Mouse (Mus musculus): ENCODE measurements around the gene Olfr906. TPM values are rescaled to one million over a fixed set of nuclear protein-coding genes. Genes with fewer than 3 reads are reported as not detected.

Gene Olfr906
- polyA plus RNA-seq, 1 experiment from 2014 or later = not detected

Other genes with a start within 250 kb of the Olfr906 start
- gene Olfr143, start 234.3 kb upstream of the Olfr906 start, polyA plus RNA-seq (2014; fragmentation: Nextera tagmentation; extraction: Ambion mirVana) = not detected in 2 replicates
- not detected in 2 replicates for gene Olfr895, start 219.2 kb upstream of the Olfr906 start, polyA plus RNA-seq (2014; fragmentation: Nextera tagmentation; extraction: Ambion mirVana)
- not detected in 2 replicates for gene Olfr896-ps1, start 196.0 kb upstream of the Olfr906 start, polyA plus RNA-seq (2014; fragmentation: Nextera tagmentation; extraction: Ambion mirVana)
- not detected in 2 replicates for gene Olfr25, start 158.0 kb upstream of the Olfr906 start, polyA plus RNA-seq (2014; fragmentation: Nextera tagmentation; extraction: Ambion mirVana)
- not detected in 2 replicates for gene Olfr898, start 138.7 kb upstream of the Olfr906 start, polyA plus RNA-seq (2014; fragmentation: Nextera tagmentation; extraction: Ambion mirVana)
- gene Olfr250, start 120.2 kb upstream of the Olfr906 start, polyA plus RNA-seq (2014; fragmentation: Nextera tagmentation; extraction: Ambion mirVana) = not detected in 2 replicates
- not detected in 2 replicates for gene Olfr251, start 110.0 kb upstream of the Olfr906 start, polyA plus RNA-seq (2014; fragmentation: Nextera tagmentation; extraction: Ambion mirVana)
- gene Olfr147, start 85.4 kb upstream of the Olfr906 start, polyA plus RNA-seq (2014; fragmentation: Nextera tagmentation; extraction: Ambion mirVana) = not detected in 2 replicates
- not detected in 2 replicates for gene Olfr901, start 57.6 kb upstream of the Olfr906 start, polyA plus RNA-seq (2014; fragmentation: Nextera tagmentation; extraction: Ambion mirVana)
- not detected in 2 replicates for gene Olfr902, start 39.4 kb upstream of the Olfr906 start, polyA plus RNA-seq (2014; fragmentation: Nextera tagmentation; extraction: Ambion mirVana)
- not detected in 2 replicates for gene Olfr904, start 23.9 kb upstream of the Olfr906 start, polyA plus RNA-seq (2014; fragmentation: Nextera tagmentation; extraction: Ambion mirVana)
- not detected in 2 replicates for gene Olfr905, start 16.0 kb upstream of the Olfr906 start, polyA plus RNA-seq (2014; fragmentation: Nextera tagmentation; extraction: Ambion mirVana)
- gene Olfr907, start 8.7 kb downstream of the Olfr906 start, polyA plus RNA-seq (2014; fragmentation: Nextera tagmentation; extraction: Ambion mirVana) = not detected in 2 replicates
- gene Olfr911-ps1, start 34.5 kb downstream of the Olfr906 start, polyA plus RNA-seq (2014; fragmentation: Nextera tagmentation; extraction: Ambion mirVana) = not detected in 2 replicates
- gene Olfr910, start 50.8 kb downstream of the Olfr906 start, polyA plus RNA-seq (2014; fragmentation: Nextera tagmentation; extraction: Ambion mirVana) = not detected in 2 replicates
- gene Olfr912, start 93.1 kb downstream of the Olfr906 start, polyA plus RNA-seq (2014; fragmentation: Nextera tagmentation; extraction: Ambion mirVana) = not detected in 2 replicates
- not detected in 2 replicates for gene Olfr913, start 105.7 kb downstream of the Olfr906 start, polyA plus RNA-seq (2014; fragmentation: Nextera tagmentation; extraction: Ambion mirVana)
- gene Olfr914, start 118.0 kb downstream of the Olfr906 start, polyA plus RNA-seq (2014; fragmentation: Nextera tagmentation; extraction: Ambion mirVana) = not detected in 2 replicates
- gene Olfr916, start 172.8 kb downstream of the Olfr906 start, polyA plus RNA-seq (2014; fragmentation: Nextera tagmentation; extraction: Ambion mirVana) = not detected in 2 replicates
- not detected in 2 replicates for gene Olfr917, start 178.8 kb downstream of the Olfr906 start, polyA plus RNA-seq (2014; fragmentation: Nextera tagmentation; extraction: Ambion mirVana)
- not detected in 2 replicates for gene Olfr918, start 187.5 kb downstream of the Olfr906 start, polyA plus RNA-seq (2014; fragmentation: Nextera tagmentation; extraction: Ambion mirVana)
- not detected in 2 replicates for gene Olfr919, start 216.6 kb downstream of the Olfr906 start, polyA plus RNA-seq (2014; fragmentation: Nextera tagmentation; extraction: Ambion mirVana)
- 8.2 and 10.6 TPM in 2 replicates for gene Vwa5a, start 231.2 kb downstream of the Olfr906 start, polyA plus RNA-seq (2014; fragmentation: Nextera tagmentation; extraction: Ambion mirVana)

All from midbrain, embryonic 11.5 days (tissue).